Mouse (Mus musculus): ENCODE measurements around the gene Hcar2. TPM values are rescaled to one million over a fixed set of nuclear protein-coding genes. Genes with fewer than 3 reads are reported as not detected.
A peak's percentile ranks its signal among the peaks of the same experiment; 100 is the strongest.

Hcar2 gene
- total and polyA plus RNA-seq, 3 experiments = not detected

DNA sequence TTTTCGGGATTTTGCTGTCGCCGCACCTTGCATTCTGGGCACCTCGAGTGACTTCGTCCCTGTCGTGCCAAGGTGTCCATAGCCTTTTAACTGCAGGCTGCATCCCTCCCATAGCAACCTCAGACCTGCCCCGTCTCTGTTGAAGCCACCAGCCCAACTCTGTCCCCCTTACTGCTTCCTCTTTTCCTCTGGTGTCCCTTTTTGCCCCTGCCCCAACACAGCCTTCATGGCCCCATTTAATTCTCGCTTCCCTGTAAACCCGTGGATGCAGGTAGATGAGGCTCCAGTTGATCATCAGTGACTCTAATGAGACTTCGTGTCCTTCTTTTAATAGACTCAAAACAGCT is 42.3 kb upstream of the Hcar2 start:
- TF ChIP-seq MAX (IDR thresholded peaks at IDR 0.05; ENCODE audit: low read length) (peak; percentile 29; the same call in 1 of the 2 replicates), CHD1 (IDR thresholded peaks at IDR 0.05; ENCODE audit: low read depth, low read length) (no peak), BHLHE40 (IDR thresholded peaks at IDR 0.05; ENCODE audit: borderline replicate concordance, low read depth, low read length) (no peak)
- Histone ChIP-seq H3K9ac (ENCODE audit: control insufficient read depth, low read depth, low read length, poor library complexity, severe bottlenecking) (peak overlapping the region; percentile 97), H3K9me3 (replicated peaks; ENCODE audit: insufficient read depth, low read length) (no peaks in the 10 kb centered on the region), H3K4me3 (ENCODE audit: control insufficient read depth in 1 of 2, insufficient read depth in 1 of 2, low read depth in 2 of 2, low read length in 2 of 2) (peak overlapping the region; percentile 52 to 96), H3K79me2 (ENCODE audit: control insufficient read depth, insufficient read depth, low read length, poor library complexity) (peaks cover 45% of the 10 kb centered on the region), H3K4me1 (ENCODE audit: control insufficient read depth in 1 of 2, insufficient read depth in 2 of 2, low read length in 2 of 2) (peaks cover 0 to 19% of the 10 kb centered on the region in 2 experiments; a peak in 3 of 4 replicates), H3K27me3 (ENCODE audit: control insufficient read depth in 1 of 2, insufficient read depth in 2 of 2, low read length in 2 of 2) (no peaks in the 10 kb centered on the region), H3K27ac (ENCODE audit: control insufficient read depth, low read depth, low read length) (peak overlapping the region; percentile 69), H3K36me3 (ENCODE audit: control insufficient read depth in 1 of 2, insufficient read depth in 2 of 2, low read length in 2 of 2) (peaks cover 6 to 15% of the 10 kb centered on the region in 2 experiments)
- peak; percentile 64 for DNase-seq (ENCODE audit: low read depth, low spot score)

- Histone ChIP-seq H3K79me2 (ENCODE audit: control insufficient read depth, insufficient read depth, low read length, poor library complexity) (peaks cover 42% of the 10 kb centered on the region), H3K9ac (ENCODE audit: control insufficient read depth, low read depth, low read length, poor library complexity, severe bottlenecking) (peak within 1 kb of the TSS; percentile 97), H3K27me3 (ENCODE audit: control insufficient read depth in 1 of 2, insufficient read depth in 2 of 2, low read length in 2 of 2) (no peaks in the 10 kb centered on the region), H3K27ac (ENCODE audit: control insufficient read depth, low read depth, low read length) (peak within 1 kb of the TSS; percentile 69), H3K4me1 (ENCODE audit: control insufficient read depth in 1 of 2, insufficient read depth in 2 of 2, low read length in 2 of 2) (peaks cover 0 to 19% of the 10 kb centered on the region in 2 experiments; a peak in 3 of 4 replicates), H3K36me3 (ENCODE audit: control insufficient read depth in 1 of 2, insufficient read depth in 2 of 2, low read length in 2 of 2) (peaks cover 6 to 15% of the 10 kb centered on the region in 2 experiments), H3K4me3 (ENCODE audit: control insufficient read depth in 1 of 2, insufficient read depth in 1 of 2, low read depth in 2 of 2, low read length in 2 of 2) (peak within 1 kb of the TSS; percentile 52 to 96), H3K9me3 (replicated peaks; ENCODE audit: insufficient read depth, low read length) (no peaks in the 10 kb centered on the region)
- peak; percentile 30; the same call in 1 of the 2 replicates for TF ChIP-seq ZC3H11A (IDR thresholded peaks at IDR 0.05; ENCODE audit: low read depth, low read length)
- TF ChIP-seq HCFC1 (IDR thresholded peaks at IDR 0.05; ENCODE audit: low read depth, low read length) = peak; percentile 84
- TF ChIP-seq MYB (IDR thresholded peaks at IDR 0.05; ENCODE audit: low read depth, low read length) = no peak
- TF ChIP-seq TBP (IDR thresholded peaks at IDR 0.05; ENCODE audit: low read depth, low read length) = peak; percentile 48; the same call in 1 of the 2 replicates
- no peak for TF ChIP-seq GABPA (IDR thresholded peaks at IDR 0.05; ENCODE audit: low read depth, low read length)
- peak; percentile 18; the same call in 1 of the 2 replicates for TF ChIP-seq TCF12 (IDR thresholded peaks at IDR 0.05; ENCODE audit: low read depth, low read length)
- TF ChIP-seq UBTF (IDR thresholded peaks at IDR 0.05; ENCODE audit: borderline replicate concordance, insufficient read depth, low read depth, low read length) = no peak
- peak; percentile 70 for TF ChIP-seq MXI1 (IDR thresholded peaks at IDR 0.05; ENCODE audit: low read depth, low read length)
- peak; percentile 57; the same call in 1 of the 2 replicates for TF ChIP-seq SMC3 (IDR thresholded peaks at IDR 0.05; ENCODE audit: low read depth, low read length)
- peak; percentile 89 to 94 for TF ChIP-seq POLR2A (IDR thresholded peaks at IDR 0.05; ENCODE audit: control insufficient read depth in 1 of 2, insufficient read depth in 1 of 2, low read depth in 1 of 2, low read length in 2 of 2, poor library complexity in 1 of 2)
- TF ChIP-seq KAT2A (conservative IDR thresholded peaks at IDR 0.05; ENCODE audit: low read depth, low read length) = no peak
- no peak for TF ChIP-seq ZKSCAN1 (IDR thresholded peaks at IDR 0.05; ENCODE audit: low read depth, low read length)
- TF ChIP-seq POLR2AphosphoS5 (IDR thresholded peaks at IDR 0.05; ENCODE audit: borderline replicate concordance, low read depth, low read length) = no peak; the same call in 1 of the 2 replicates
- peak; percentile 75 for TF ChIP-seq NRF1 (IDR thresholded peaks at IDR 0.05; ENCODE audit: insufficient read depth, low read depth, low read length, poor library complexity, severe bottlenecking)
- no peak for TF ChIP-seq TAL1 (IDR thresholded peaks at IDR 0.05; ENCODE audit: low read length)
- peak; percentile 52 for TF ChIP-seq SIN3A (IDR thresholded peaks at IDR 0.05; ENCODE audit: low read length)
- no peak for TF ChIP-seq USF2 (IDR thresholded peaks at IDR 0.05; ENCODE audit: borderline replicate concordance in 1 of 2, insufficient read depth in 1 of 2, low read depth in 1 of 2, low read length in 2 of 2)
- TF ChIP-seq JUND (IDR thresholded peaks at IDR 0.05; ENCODE audit: low read depth, low read length) = no peak
- no peak; the same call in 1 of the 2 replicates for TF ChIP-seq MAZ (IDR thresholded peaks at IDR 0.05; ENCODE audit: low read depth, low read length)
- peak; percentile 80 for TF ChIP-seq RAD21 (IDR thresholded peaks at IDR 0.05; ENCODE audit: low read depth, low read length)
- TF ChIP-seq GATA1 (IDR thresholded peaks at IDR 0.05; ENCODE audit: low read depth, low read length) = no peak
- peak; percentile 73 to 98 (median 93) for TF ChIP-seq CTCF (IDR thresholded peaks at IDR 0.05 in 2 of 3, conservative IDR thresholded peaks at IDR 0.05 in 1 of 3; ENCODE audit: control insufficient read depth in 1 of 3, insufficient read depth in 1 of 3, low read depth in 2 of 3, low read length in 3 of 3, poor library complexity in 1 of 3, severe bottlenecking in 1 of 3)
- no peak for TF ChIP-seq BHLHE40 (IDR thresholded peaks at IDR 0.05; ENCODE audit: borderline replicate concordance, low read depth, low read length)
- no peak for TF ChIP-seq EP300 (IDR thresholded peaks at IDR 0.05; ENCODE audit: low read depth in 1 of 2, low read length in 2 of 2)
- 0 out of 2 replicates have a peak, but pooled peaks have one; percentile 13 for TF ChIP-seq MYC (IDR thresholded peaks at IDR 0.05; ENCODE audit: low read depth, low read length)
- peak; percentile 89 for TF ChIP-seq NELFE (IDR thresholded peaks at IDR 0.05; ENCODE audit: low read depth, low read length)
- peak; percentile 99 for TF ChIP-seq CHD2 (IDR thresholded peaks at IDR 0.05; ENCODE audit: low read length)
- DNase-seq (ENCODE audit: low read depth, low spot score) = peak; percentile 97
These were observed 41.8 kb upstream of the Hcar2 start, which contains the start of gene Denr for GRCm38 (mm10) chr5:123906976-123907630. Gene Denr (plus strand): TSS chr5:123907175.

All from MEL (cell line).